Mouse (Mus musculus) liver, embryonic 11.5 days (tissue): ENCODE measurements around the gene Wdfy4. TPM values are rescaled to one million over a fixed set of nuclear protein-coding genes. Genes with fewer than 3 reads are reported as not detected.

ENCODE experiments used
- ATAC-seq: fragments of 200-750 bp; cut with Nextera tagmentation; replicated peaks from 2 replicates; pipeline ENCODE4 v1.8.0; 2017; ENCODE audit warnings: moderate number of reproducible peaks, mild to moderate bottlenecking, moderate TSS enrichment, moderate library complexity; ENCODE audit not compliant: low FRiP score
- DNase-seq: peaks from one replicate; pipeline ENCODE4 v3.0.0-alpha.2; 2017; ENCODE audit warnings: low spot score
- H3K27ac ChIP-seq: fragments of 300-500 bp; sonication (generic); 2 replicates; pipeline ENCODE4 v1.5.1; 2014; ENCODE audit warnings: mild to moderate bottlenecking, low read depth, low read length, control low read depth
- H3K27me3 ChIP-seq: fragments of 300-500 bp; sonication (generic); replicated peaks from 2 replicates; pipeline ENCODE4 v1.6.1; 2014; ENCODE audit warnings: low read length, mixed read lengths; ENCODE audit not compliant: control insufficient read depth, insufficient read depth
- H3K36me3 ChIP-seq: fragments of 300-500 bp; sonication (generic); 2 replicates; pipeline ENCODE4 v1.6.1; 2014; ENCODE audit warnings: mild to moderate bottlenecking, low read length, moderate library complexity, mixed read lengths; ENCODE audit not compliant: control insufficient read depth, insufficient read depth
- H3K4me1 ChIP-seq: fragments of 300-500 bp; sonication (generic); replicated peaks from 2 replicates; pipeline ENCODE4 v1.6.1; 2014; ENCODE audit warnings: low read length, mixed read lengths; ENCODE audit not compliant: control insufficient read depth, insufficient read depth
- H3K4me2 ChIP-seq: fragments of 300-500 bp; sonication (generic); 2 replicates; pipeline ENCODE4 v1.6.1; 2014; ENCODE audit warnings: mild to moderate bottlenecking, control low read depth, moderate library complexity
- H3K4me3 ChIP-seq: fragments of 300-500 bp; sonication (generic); 2 replicates; pipeline ENCODE4 v1.5.1; 2014; ENCODE audit warnings: low read depth, low read length, control low read depth
- H3K9ac ChIP-seq: fragments of 300-500 bp; sonication (generic); 2 replicates; pipeline ENCODE4 v1.6.1; 2014; ENCODE audit warnings: low read depth, low read length, control low read depth
- H3K9me3 ChIP-seq: fragments of 300-500 bp; sonication (generic); 2 replicates; pipeline ENCODE4 v1.6.1; 2016; ENCODE audit warnings: low read length, inconsistent platforms, mixed read lengths; ENCODE audit not compliant: control insufficient read depth
- WGBS: fragments of 180-500 bp; shearing (Covaris S2); extraction: QIAGEN DNeasy Blood & Tissue Kit; methylation state at CpG from one replicate; pipeline ENCODE4 v1.1.7; 2014; 5-methylcytosine and 5-hydroxymethylcytosine counted together
- polyA plus RNA-seq: library from polyadenylated mRNA; unstranded; fragments of >200 nt; fragmentation: Nextera tagmentation; extraction: Ambion mirVana; gene quantifications from 2 replicates; pipeline ENCODE4 v1.2.1, GENCODE M21; 2014

Gene Wdfy4
- 1.6 and 1.9 TPM in 2 replicates for polyA plus RNA-seq

DNA sequence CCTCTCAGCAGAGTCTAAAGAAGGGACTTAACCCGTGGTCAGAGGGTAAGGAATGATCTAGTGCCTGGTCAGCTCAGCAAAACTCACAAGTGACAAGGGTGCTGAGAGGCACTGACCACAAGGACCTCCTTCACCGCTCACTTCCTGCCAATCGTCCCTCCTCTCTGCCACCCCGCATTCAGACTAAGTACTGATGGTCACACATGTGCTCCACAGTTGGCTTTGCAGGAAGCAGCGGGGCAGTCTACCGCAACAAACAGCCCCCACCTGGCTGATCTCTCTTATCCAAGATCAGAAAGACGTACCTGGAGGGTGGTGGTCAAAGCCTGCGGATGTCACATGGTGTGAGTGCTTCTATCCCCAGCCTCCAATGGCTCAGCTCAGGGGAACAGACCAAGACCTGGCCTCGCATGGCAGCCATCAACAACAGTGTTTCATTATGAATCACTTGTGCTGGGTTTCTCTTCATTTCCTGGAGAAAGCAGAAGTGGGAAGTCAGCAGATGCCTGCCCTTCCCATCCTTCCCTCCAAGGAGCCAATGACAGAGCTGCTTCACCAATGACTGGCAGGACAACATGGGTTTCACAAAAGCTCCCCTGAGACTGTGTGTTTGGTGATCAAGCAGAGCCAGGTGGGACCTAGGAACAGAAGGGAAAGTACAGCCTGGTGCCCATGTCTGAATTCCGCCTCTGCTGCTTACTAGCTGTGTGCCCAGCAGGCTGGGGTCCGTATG lies at the start of gene Wdfy4:
Wdfy4 (minus strand) TSS at position 441 of the 733 bp plus-strand sequence.
- H3K27ac ChIP-seq: no peak within 1 kb of the TSS
- 0 out of 2 replicates have a peak within 1 kb of the TSS, but pooled peaks have one; percentile 12 for H3K9ac ChIP-seq
- H3K9me3 ChIP-seq: no peaks in the 10 kb centered on the region
- peak within 1 kb of the TSS; percentile 27 for H3K4me3 ChIP-seq
- H3K27me3 ChIP-seq: no peaks in the 10 kb centered on the region
- H3K4me1 ChIP-seq: no peaks in the 10 kb centered on the region
- H3K4me2 ChIP-seq: peak within 1 kb of the TSS; percentile 48
- WGBS: 48% methylated on average over 11 of the region's 11 CpGs
- H3K36me3 ChIP-seq: no peaks in the 10 kb centered on the region
- ATAC-seq: no peak
- DNase-seq: no peak

DNA sequence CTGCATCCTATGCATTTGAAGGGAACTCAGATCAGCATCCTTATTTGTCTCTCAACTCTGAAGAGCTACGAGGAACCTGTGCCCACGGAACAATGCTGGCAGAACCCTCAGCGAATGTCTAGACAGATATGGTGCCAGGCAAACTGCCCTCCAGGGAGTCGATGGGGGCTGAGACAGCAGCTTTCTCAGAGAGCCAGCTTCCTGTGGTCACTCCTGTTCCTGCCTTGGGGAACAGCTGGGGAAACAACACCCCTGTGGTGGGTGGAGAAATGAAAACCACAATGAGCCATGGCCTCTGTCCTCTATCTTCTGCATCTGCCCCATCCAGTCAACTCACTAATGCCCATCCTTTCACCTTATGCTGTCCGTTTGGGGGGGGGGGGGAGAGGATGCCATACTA lies 46.7 kb upstream of the Wdfy4 start:
- Histone ChIP-seq H3K4me2 (no peak overlapping the region), H3K4me1 (no peaks in the 10 kb centered on the region; the same call in 1 of the 2 replicates), H3K27ac (no peak overlapping the region), H3K27me3 (no peaks in the 10 kb centered on the region), H3K9me3 (no peaks in the 10 kb centered on the region), H3K36me3 (no peaks in the 10 kb centered on the region), H3K9ac (no peak overlapping the region), H3K4me3 (no peak overlapping the region)
- 41% methylated on average over 5 of the region's 5 CpGs for WGBS
- ATAC-seq: no peak
- DNase-seq: no peak

DNA sequence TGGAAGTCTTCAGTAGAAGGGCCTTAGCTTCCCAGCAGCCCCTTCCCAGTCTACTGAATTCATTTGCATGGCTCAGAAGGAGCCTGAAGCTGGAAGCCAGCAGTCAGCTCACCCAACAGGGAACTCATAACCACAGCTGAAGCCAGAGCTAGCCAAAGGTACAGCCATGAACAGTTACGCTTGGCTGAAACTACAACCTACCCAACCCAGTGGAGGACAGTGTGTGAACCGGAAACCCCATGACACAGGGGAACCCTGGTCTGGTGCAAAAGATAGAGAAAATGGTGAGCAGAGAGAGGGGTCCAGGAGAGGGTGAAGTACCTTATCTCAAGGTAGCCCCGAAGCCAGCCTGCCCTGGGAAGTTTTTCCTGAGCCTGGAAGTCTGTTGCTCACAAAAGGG lies 46.0 kb upstream of the Wdfy4 start:
- no peaks in the 10 kb centered on the region for H3K27me3 ChIP-seq
- no peak overlapping the region for H3K27ac ChIP-seq
- H3K4me1 ChIP-seq: no peaks in the 10 kb centered on the region; the same call in 1 of the 2 replicates
- no peaks in the 10 kb centered on the region for H3K36me3 ChIP-seq
- H3K9ac ChIP-seq: no peak overlapping the region
- WGBS: 57% methylated on average over 3 of the region's 3 CpGs
- DNase-seq (no peak), ATAC-seq (no peak)
- no peak overlapping the region for H3K4me3 ChIP-seq
- H3K4me2 ChIP-seq: no peak overlapping the region
- H3K9me3 ChIP-seq: no peaks in the 10 kb centered on the region

DNA sequence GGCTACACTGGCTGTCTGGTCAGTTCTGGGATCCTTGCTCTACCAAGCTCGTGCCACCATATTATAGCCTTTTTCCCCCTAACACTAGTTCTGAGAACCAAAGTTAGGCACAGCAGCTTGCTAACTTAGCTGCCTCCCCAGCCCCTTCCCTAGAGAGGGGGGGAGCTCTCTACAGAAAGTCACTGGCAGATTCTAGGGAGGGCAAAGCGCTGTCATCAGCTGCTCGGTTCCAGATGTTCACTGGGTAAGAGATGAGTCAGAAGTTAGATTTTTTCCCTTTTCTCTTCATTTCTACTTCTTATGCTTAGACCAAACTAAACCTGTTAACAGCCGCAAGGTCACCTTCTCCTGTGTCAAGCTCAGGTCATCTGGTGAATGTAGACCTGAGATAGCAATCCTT lies 45.4 kb upstream of the Wdfy4 start:
- Histone ChIP-seq H3K4me2 (no peak overlapping the region), H3K4me3 (no peak overlapping the region), H3K9ac (no peak overlapping the region), H3K4me1 (no peaks in the 10 kb centered on the region; the same call in 1 of the 2 replicates), H3K27me3 (no peaks in the 10 kb centered on the region), H3K9me3 (no peaks in the 10 kb centered on the region), H3K36me3 (no peaks in the 10 kb centered on the region), H3K27ac (no peak overlapping the region)
- WGBS: 75% methylated on average over 4 of the region's 4 CpGs
- DNase-seq (no peak), ATAC-seq (no peak)

DNA sequence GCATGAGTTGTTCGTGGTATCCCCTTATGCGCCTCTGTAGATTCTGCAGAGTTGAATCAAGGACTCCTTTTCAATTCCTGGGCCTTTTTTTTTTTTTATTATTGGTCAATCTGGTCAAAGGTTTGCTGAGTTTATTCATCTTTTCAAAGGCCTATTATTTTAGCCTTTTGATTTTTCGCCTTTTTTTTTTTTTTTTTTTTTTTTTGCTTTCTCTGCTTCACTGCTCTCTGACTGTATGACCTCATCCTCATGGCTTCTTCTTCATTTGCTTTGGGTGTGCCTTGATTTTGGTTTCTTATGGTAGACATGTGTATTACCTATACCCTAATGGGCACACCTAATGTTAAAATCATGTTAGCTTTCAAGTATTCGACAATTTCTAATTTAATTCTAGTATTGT lies 39.9 kb upstream of the Wdfy4 start:
- no peak for ATAC-seq
- 83% methylated on average over 4 of the region's 4 CpGs for WGBS
- H3K4me3 ChIP-seq: no peak overlapping the region

DNA sequence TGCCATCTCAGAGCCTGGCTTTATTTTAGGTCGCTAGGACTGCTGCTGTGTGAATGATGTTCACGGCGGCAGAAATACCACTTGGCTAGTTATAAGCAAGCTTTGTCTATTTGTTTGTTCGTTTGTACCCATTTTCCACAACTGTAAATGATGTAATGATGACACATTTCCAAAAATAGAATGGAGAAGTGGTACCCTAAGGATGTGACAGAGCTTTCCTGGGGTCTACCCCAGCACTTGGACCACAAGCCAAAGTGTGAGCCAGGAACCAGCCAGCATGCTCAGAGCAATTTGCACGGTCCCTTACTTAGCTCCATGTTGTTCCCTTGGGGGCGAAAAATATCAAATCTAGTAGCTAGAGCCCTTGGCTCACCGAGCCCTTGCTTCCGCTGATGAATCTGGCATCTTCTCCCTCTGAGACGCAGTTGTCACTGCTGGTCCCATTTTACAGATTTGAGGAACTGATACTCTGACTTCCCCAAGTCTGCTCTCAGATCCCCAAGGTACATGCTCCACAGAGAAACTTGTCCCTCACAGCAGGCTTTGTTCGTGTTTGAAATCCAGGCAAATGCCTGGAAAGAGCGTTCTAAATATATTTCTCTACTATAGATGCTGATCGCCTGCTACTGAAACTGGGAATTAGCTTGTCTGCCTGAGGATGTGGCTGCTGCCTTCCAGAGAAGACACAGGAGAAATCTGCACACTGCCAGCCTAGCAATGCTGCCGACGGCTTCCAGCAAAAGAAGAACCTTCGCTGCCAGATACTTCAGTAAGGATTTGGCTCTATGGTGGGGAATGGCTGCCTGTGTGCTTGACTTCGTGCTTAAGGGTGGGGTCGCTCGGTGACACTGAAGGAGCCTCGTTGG lies 31.3 kb upstream of the Wdfy4 start:
- H3K4me2 ChIP-seq: no peak overlapping the region
- DNase-seq: no peak
- WGBS: 74% methylated on average over 19 of the region's 19 CpGs
- H3K4me3 ChIP-seq: no peak overlapping the region
- no peaks in the 10 kb centered on the region for H3K36me3 ChIP-seq
- no peak overlapping the region for H3K9ac ChIP-seq
- H3K9me3 ChIP-seq: no peaks in the 10 kb centered on the region
- no peak overlapping the region for H3K27ac ChIP-seq
- 0 out of 2 replicates have a peak, but pooled peaks cover 3% of the 10 kb centered on the region for H3K27me3 ChIP-seq
- no peak for ATAC-seq
- peaks cover 10% of the 10 kb centered on the region for H3K4me1 ChIP-seq

More for the DNA sequence above, 39.9 kb upstream of the Wdfy4 start:
- Histone ChIP-seq H3K27me3 (no peaks in the 10 kb centered on the region), H3K27ac (no peak overlapping the region), H3K4me2 (no peak overlapping the region), H3K36me3 (no peaks in the 10 kb centered on the region), H3K9ac (no peak overlapping the region), H3K4me1 (no peaks in the 10 kb centered on the region), H3K9me3 (no peaks in the 10 kb centered on the region)
- DNase-seq: no peak

DNA sequence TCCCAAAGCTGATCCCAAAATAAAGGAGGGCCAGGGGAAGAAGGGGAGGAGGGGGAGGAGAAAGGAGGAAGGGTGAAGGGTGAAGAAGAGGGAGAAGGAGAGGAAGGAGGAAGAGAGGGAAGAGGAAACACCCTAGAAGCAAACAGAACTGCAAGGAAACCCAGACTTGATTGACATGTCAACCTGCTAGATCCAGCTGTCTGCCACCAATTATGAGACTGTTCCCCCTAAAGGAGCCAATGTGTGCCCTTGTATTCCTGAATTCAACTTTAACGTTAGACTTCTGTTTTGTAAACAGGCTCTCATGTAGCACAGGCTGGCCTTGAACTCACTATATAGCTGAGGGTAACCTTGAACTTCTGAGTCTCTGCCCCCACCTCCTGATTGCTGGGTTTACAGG lies 29.9 kb upstream of the Wdfy4 start:
- Histone ChIP-seq H3K4me2 (no peak overlapping the region), H3K9ac (no peak overlapping the region), H3K27ac (no peak overlapping the region), H3K36me3 (no peaks in the 10 kb centered on the region), H3K4me1 (peaks cover 10% of the 10 kb centered on the region), H3K4me3 (no peak overlapping the region), H3K9me3 (no peaks in the 10 kb centered on the region), H3K27me3 (0 out of 2 replicates have a peak, but pooled peaks cover 3% of the 10 kb centered on the region)
- DNase-seq: no peak
- ATAC-seq: no peak
- WGBS: 71% methylated on average over 1 of the region's 1 CpGs

DNA sequence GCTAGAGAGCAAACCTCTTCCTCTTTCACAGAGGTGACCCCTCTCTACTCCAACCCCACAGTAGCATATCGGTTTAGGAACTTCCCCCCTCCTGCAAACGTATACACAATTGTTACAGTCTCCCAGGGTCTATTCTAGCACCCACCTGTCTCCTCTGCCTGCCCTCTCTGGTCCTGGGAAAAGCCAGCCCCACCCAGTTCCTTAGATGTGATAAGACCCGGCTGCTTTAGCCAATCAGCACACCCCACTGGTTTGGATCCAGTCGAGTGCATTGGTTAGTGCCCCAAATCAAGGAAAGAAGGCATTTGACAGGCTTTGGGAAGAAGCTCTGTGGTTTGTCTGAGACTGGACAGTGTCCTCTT lies 29.4 kb upstream of the Wdfy4 start:
- Histone ChIP-seq H3K4me1 (peaks cover 10% of the 10 kb centered on the region), H3K9me3 (no peaks in the 10 kb centered on the region), H3K9ac (no peak overlapping the region), H3K27me3 (0 out of 2 replicates have a peak, but pooled peaks cover 3% of the 10 kb centered on the region), H3K27ac (no peak overlapping the region), H3K4me2 (no peak overlapping the region), H3K4me3 (no peak overlapping the region), H3K36me3 (no peaks in the 10 kb centered on the region)
- 12% methylated on average over 4 of the region's 4 CpGs for WGBS
- no peak for DNase-seq
- ATAC-seq: no peak
